Mouse (Mus musculus) lung, embryonic 15.5 days (tissue): ENCODE results near the gene Pgbd5. TPM values are rescaled to one million over a fixed set of nuclear protein-coding genes. Genes with fewer than 3 reads are reported as not detected.
"Not testable (repeated sequence)": the region's sequence is repeated elsewhere in the genome, so short reads cannot be mapped to it uniquely, and the experiment has no call there.

Source experiments
- ATAC-seq: fragments of 200-750 bp; cut with Nextera tagmentation; 2 replicates; pipeline ENCODE4 v1.8.0; 2017; ENCODE audit warnings: moderate number of reproducible peaks, borderline replicate concordance; ENCODE audit not compliant: low FRiP score, low TSS enrichment; ENCODE audit errors: extremely low read depth
- H3K27ac ChIP-seq: fragments of 300-500 bp; sonication (generic); 2 replicates; pipeline ENCODE4 v1.5.1; 2015; ENCODE audit warnings: moderate library complexity, mild to moderate bottlenecking, inconsistent platforms
- H3K27me3 ChIP-seq: fragments of 300-500 bp; sonication (generic); 2 replicates; pipeline ENCODE4 v1.6.1; 2015; ENCODE audit warnings: inconsistent platforms
- H3K36me3 ChIP-seq: fragments of 300-500 bp; sonication (generic); 2 replicates; pipeline ENCODE4 v1.6.1; 2015; ENCODE audit warnings: inconsistent platforms
- H3K4me1 ChIP-seq: fragments of 300-500 bp; sonication (generic); 2 replicates; pipeline ENCODE4 v1.6.1; 2015; ENCODE audit warnings: inconsistent platforms
- H3K4me2 ChIP-seq: fragments of 300-500 bp; sonication (generic); 2 replicates; pipeline ENCODE4 v1.6.1; 2015; ENCODE audit warnings: inconsistent platforms, mild to moderate bottlenecking, moderate library complexity
- H3K4me3 ChIP-seq: fragments of 300-500 bp; sonication (generic); 2 replicates; pipeline ENCODE4 v1.5.1; 2015; ENCODE audit warnings: mild to moderate bottlenecking, inconsistent platforms
- H3K9ac ChIP-seq: fragments of 300-500 bp; sonication (generic); 2 replicates; pipeline ENCODE4 v1.6.1; 2015; ENCODE audit warnings: inconsistent platforms
- H3K9me3 ChIP-seq: fragments of 300-500 bp; sonication (generic); 2 replicates; pipeline ENCODE4 v1.6.1; 2016; ENCODE audit warnings: inconsistent platforms
- WGBS: fragments of 180-500 bp; shearing (Covaris S2); methylation state at CpG from one replicate; pipeline ENCODE4 v1.1.7; 2015; 5-methylcytosine and 5-hydroxymethylcytosine counted together
- polyA plus RNA-seq: library from polyadenylated mRNA; unstranded; fragments of >200 nt; fragmentation: Nextera tagmentation; extraction: Ambion mirVana; gene quantifications from 2 replicates; pipeline ENCODE4 v1.2.1, GENCODE M21; 2015

Gene Pgbd5
- polyA plus RNA-seq, 1 experiment from 2014 or later = 2.4 TPM

- H3K4me2 ChIP-seq, H3K9ac ChIP-seq, H3K27ac ChIP-seq, H3K36me3 ChIP-seq, H3K9me3 ChIP-seq, H3K4me3 ChIP-seq, ATAC-seq: not testable (repeated sequence)
- 52% methylated on average over 2 of the region's 2 CpGs for WGBS
- Histone ChIP-seq H3K27me3 (peaks cover 30% of the 10 kb centered on the region), H3K4me1 (peaks cover 13% of the 10 kb centered on the region)
Observed at GRCm38 (mm10) chr8:124428721-124429120, 10.7 kb downstream of the Pgbd5 start.

GRCm38 (mm10) chr8:124421413-124421812 is 18.0 kb downstream of the Pgbd5 start:
- Histone ChIP-seq H3K4me2 (no peak overlapping the region), H3K4me1 (peaks cover 9% of the 10 kb centered on the region), H3K27me3 (no peaks in the 10 kb centered on the region), H3K9me3 (no peaks in the 10 kb centered on the region), H3K27ac (no peak overlapping the region), H3K9ac (no peak overlapping the region), H3K36me3 (no peaks in the 10 kb centered on the region), H3K4me3 (no peak overlapping the region)
- WGBS = 15% methylated on average over 8 of the region's 8 CpGs
- ATAC-seq = no peak

GRCm38 (mm10) chr8:124418927-124419326 is 20.5 kb downstream of the Pgbd5 start:
- Histone ChIP-seq H3K4me2 (no peak overlapping the region), H3K36me3 (no peaks in the 10 kb centered on the region), H3K9ac (no peak overlapping the region), H3K27me3 (no peaks in the 10 kb centered on the region), H3K4me1 (peaks cover 9% of the 10 kb centered on the region), H3K4me3 (no peak overlapping the region), H3K27ac (no peak overlapping the region), H3K9me3 (no peaks in the 10 kb centered on the region)
- no peak for ATAC-seq
- WGBS = 91% methylated on average over 5 of the region's 5 CpGs

- WGBS = 55% methylated on average over 6 of the region's 6 CpGs
- peaks cover 9% of the 10 kb centered on the region for H3K4me1 ChIP-seq
- no peak overlapping the region for H3K4me2 ChIP-seq
- ATAC-seq = no peak
- H3K27ac ChIP-seq = no peak overlapping the region
- H3K36me3 ChIP-seq = no peaks in the 10 kb centered on the region
- H3K4me3 ChIP-seq = no peak overlapping the region
- no peaks in the 10 kb centered on the region for H3K27me3 ChIP-seq
- no peaks in the 10 kb centered on the region for H3K9me3 ChIP-seq
- H3K9ac ChIP-seq = no peak overlapping the region
Observed at GRCm38 (mm10) chr8:124418185-124418584, 21.3 kb downstream of the Pgbd5 start.

- Histone ChIP-seq H3K27ac (no peak overlapping the region), H3K36me3 (no peaks in the 10 kb centered on the region), H3K4me3 (no peak overlapping the region), H3K27me3 (no peaks in the 10 kb centered on the region), H3K9me3 (no peaks in the 10 kb centered on the region), H3K9ac (no peak overlapping the region), H3K4me1 (peaks cover 6% of the 10 kb centered on the region; the same call in 1 of the 2 replicates), H3K4me2 (no peak overlapping the region)
- no peak for ATAC-seq
- WGBS = 33% methylated on average over 7 of the region's 7 CpGs
Observed at GRCm38 (mm10) chr8:124416646-124417045, 22.8 kb downstream of the Pgbd5 start.

GRCm38 (mm10) chr8:124415789-124416188 is 23.7 kb downstream of the Pgbd5 start:
- no peaks in the 10 kb centered on the region for H3K4me1 ChIP-seq
- no peaks in the 10 kb centered on the region for H3K9me3 ChIP-seq
- ATAC-seq = no peak
- H3K9ac ChIP-seq = no peak overlapping the region
- no peaks in the 10 kb centered on the region for H3K27me3 ChIP-seq
- no peak overlapping the region for H3K4me3 ChIP-seq
- H3K36me3 ChIP-seq = no peaks in the 10 kb centered on the region
- no peak overlapping the region for H3K27ac ChIP-seq
- 72% methylated on average over 3 of the region's 3 CpGs for WGBS
- no peak overlapping the region for H3K4me2 ChIP-seq

GRCm38 (mm10) chr8:124415002-124415401 is 24.5 kb downstream of the Pgbd5 start:
- ATAC-seq = no peak
- H3K4me3 ChIP-seq = no peak overlapping the region
- H3K27ac ChIP-seq = no peak overlapping the region
- H3K36me3 ChIP-seq = no peaks in the 10 kb centered on the region
- H3K9ac ChIP-seq = no peak overlapping the region
- no peak overlapping the region for H3K4me2 ChIP-seq
- no peaks in the 10 kb centered on the region for H3K4me1 ChIP-seq
- no peaks in the 10 kb centered on the region for H3K27me3 ChIP-seq
- WGBS = 85% methylated on average over 8 of the region's 8 CpGs
- no peaks in the 10 kb centered on the region for H3K9me3 ChIP-seq

GRCm38 (mm10) chr8:124413244-124413965 is 26.1 kb downstream of the Pgbd5 start:
- Histone ChIP-seq H3K27ac (no peak overlapping the region), H3K4me3 (no peak overlapping the region), H3K4me2 (no peak overlapping the region), H3K27me3 (no peaks in the 10 kb centered on the region), H3K9me3 (no peaks in the 10 kb centered on the region), H3K4me1 (no peaks in the 10 kb centered on the region), H3K9ac (no peak overlapping the region), H3K36me3 (no peaks in the 10 kb centered on the region)
- 68% methylated on average over 11 of the region's 11 CpGs for WGBS
- no peak for ATAC-seq

GRCm38 (mm10) chr8:124412496-124413243 is 26.8 kb downstream of the Pgbd5 start:
- no peaks in the 10 kb centered on the region for H3K4me1 ChIP-seq
- no peaks in the 10 kb centered on the region for H3K36me3 ChIP-seq
- H3K4me3 ChIP-seq = no peak overlapping the region
- no peak overlapping the region for H3K27ac ChIP-seq
- no peaks in the 10 kb centered on the region for H3K27me3 ChIP-seq
- H3K9me3 ChIP-seq = no peaks in the 10 kb centered on the region
- no peak for ATAC-seq
- no peak overlapping the region for H3K9ac ChIP-seq
- H3K4me2 ChIP-seq = no peak overlapping the region
- WGBS = 68% methylated on average over 19 of the region's 19 CpGs

GRCm38 (mm10) chr8:124404471-124405260 is 34.8 kb downstream of the Pgbd5 start:
- Histone ChIP-seq H3K36me3 (no peaks in the 10 kb centered on the region), H3K27ac (no peak overlapping the region), H3K9me3 (no peaks in the 10 kb centered on the region), H3K4me2 (no peak overlapping the region), H3K9ac (no peak overlapping the region), H3K4me1 (peaks cover under 1% of the 10 kb centered on the region; the same call in 1 of the 2 replicates), H3K27me3 (no peaks in the 10 kb centered on the region), H3K4me3 (no peak overlapping the region)
- 77% methylated on average over 11 of the region's 12 CpGs for WGBS
- ATAC-seq = no peak

- Histone ChIP-seq H3K4me3 (no peak overlapping the region), H3K27ac (no peak overlapping the region), H3K4me2 (no peak overlapping the region), H3K27me3 (no peaks in the 10 kb centered on the region), H3K9ac (no peak overlapping the region), H3K9me3 (no peaks in the 10 kb centered on the region), H3K36me3 (no peaks in the 10 kb centered on the region), H3K4me1 (peaks cover 9% of the 10 kb centered on the region)
- no peak for ATAC-seq
- WGBS = 36% methylated on average over 3 of the region's 3 CpGs
Observed at GRCm38 (mm10) chr8:124403876-124404275, 35.6 kb downstream of the Pgbd5 start.
